Mouse (Mus musculus) erythroblast, embryonic 14.5 days (primary cell): ENCODE data around the gene Ppp3ca.

ENCODE experiments used
- GATA1 ChIP-seq: IDR thresholded peaks from 2 replicates; pipeline ENCODE4 v1.6.1; 2012; ENCODE audit warnings: low read length, inconsistent platforms, mixed read lengths
- TAL1 ChIP-seq: IDR thresholded peaks from 3 replicates; pipeline ENCODE4 v1.6.1; 2012; ENCODE audit warnings: low read length, inconsistent platforms, mixed read lengths

GRCm38 (mm10) chr3:136841282-136841681 is 171.4 kb downstream of the Ppp3ca start:
- TF ChIP-seq GATA1 (no peak), TAL1 (no peak)
